Mouse (Mus musculus): ENCODE results near the gene Prl5a1.

The Prl5a1 gene

GRCm38 (mm10) chr13:28142184-28142583 is at the start of gene Prl5a1:
Prl5a1 (plus strand) TSS chr13:28142484.
- no peak for DNase-seq (ENCODE audit: inconsistent age in 2 of 2, low spot score in 1 of 2)

GRCm38 (mm10) chr13:28096161-28096560 is 46.1 kb upstream of the Prl5a1 start:
- DNase-seq (ENCODE audit: inconsistent age in 2 of 2, low spot score in 1 of 2): no peak

- no peak for DNase-seq (ENCODE audit: inconsistent age in 2 of 2, low spot score in 1 of 2)
These were observed 33.7 kb upstream of the Prl5a1 start for GRCm38 (mm10) chr13:28108536-28108935.

GRCm38 (mm10) chr13:28132781-28133180 is 9.5 kb upstream of the Prl5a1 start:
- DNase-seq (ENCODE audit: inconsistent age in 2 of 2, low spot score in 1 of 2): no peak

GRCm38 (mm10) chr13:28135790-28136189 is 6.5 kb upstream of the Prl5a1 start:
- no peak for DNase-seq (ENCODE audit: inconsistent age in 2 of 2, low spot score in 1 of 2)
